Mouse (Mus musculus): ENCODE results near the gene Gm13694. TPM values are rescaled to one million over a fixed set of nuclear protein-coding genes. Genes with fewer than 3 reads are reported as not detected.
"Not testable (repeated sequence)": the region's sequence is repeated elsewhere in the genome, so short reads cannot be mapped to it uniquely, and the experiment has no call there.

The Gm13694 gene
- polyA plus RNA-seq (2012; fragmentation: generic; extraction: Trizol): not detected

GRCm38 (mm10) chr2:83978633-83979032, at the start of gene Gm13694:
Gene Gm13694, plus strand, starts transcription at chr2:83978933.
- H3K79me2 ChIP-seq (ENCODE audit: control insufficient read depth, insufficient read depth); H3K4me2 ChIP-seq (ENCODE audit: low read depth); H3K36me3 ChIP-seq (ENCODE audit: control insufficient read depth, insufficient read depth); H3ac ChIP-seq (ENCODE audit: control insufficient read depth, insufficient read length); H3K4me3 ChIP-seq; H3K27me3 ChIP-seq (ENCODE audit: control insufficient read depth, insufficient read depth, insufficient read length): not testable (repeated sequence)

- Histone ChIP-seq H3K4me3 (no peak overlapping the region), H3K27me3 (ENCODE audit: control insufficient read depth, insufficient read depth, insufficient read length) (no peaks in the 10 kb centered on the region), H3K4me2 (ENCODE audit: low read depth) (no peak overlapping the region), H3K79me2 (ENCODE audit: control insufficient read depth, insufficient read depth) (no peaks in the 10 kb centered on the region), H3ac (ENCODE audit: control insufficient read depth, insufficient read length) (no peak overlapping the region), H3K36me3 (ENCODE audit: control insufficient read depth, insufficient read depth) (no peaks in the 10 kb centered on the region)
- TF ChIP-seq TCF3 (IDR thresholded peaks at IDR 0.05; ENCODE audit: insufficient read length, low read depth): no peak
- TF ChIP-seq E2F4 (IDR thresholded peaks at IDR 0.05; ENCODE audit: insufficient read depth): no peak
- TF ChIP-seq POLR2A (IDR thresholded peaks at IDR 0.05; ENCODE audit: insufficient read length, low read depth): no peak
- TF ChIP-seq MYOD1 (IDR thresholded peaks at IDR 0.05; ENCODE audit: control insufficient read depth in 1 of 3, insufficient read length in 2 of 3, low read depth in 2 of 3): no peak
- TF ChIP-seq SRF (IDR thresholded peaks at IDR 0.05; ENCODE audit: control insufficient read depth, insufficient read length, low read depth): no peak
- no peak for TF ChIP-seq USF1 (IDR thresholded peaks at IDR 0.05; ENCODE audit: low read depth)
These were observed 49.1 kb upstream of the Gm13694 start for GRCm38 (mm10) chr2:83929478-83930088.

- no peaks in the 10 kb centered on the region for H3K27me3 ChIP-seq (ENCODE audit: control insufficient read depth, insufficient read depth, insufficient read length)
- TF ChIP-seq TCF3 (IDR thresholded peaks at IDR 0.05; ENCODE audit: insufficient read length, low read depth): no peak
- no peak for TF ChIP-seq E2F4 (IDR thresholded peaks at IDR 0.05; ENCODE audit: insufficient read depth)
- TF ChIP-seq MAX (IDR thresholded peaks at IDR 0.05; ENCODE audit: low read depth): no peak
- no peak for TF ChIP-seq POLR2AphosphoS2 (IDR thresholded peaks at IDR 0.05; ENCODE audit: insufficient read length, low read depth)
- no peak for TF ChIP-seq MYOD1 (IDR thresholded peaks at IDR 0.05; ENCODE audit: control insufficient read depth in 1 of 3, insufficient read length in 2 of 3, low read depth in 2 of 3)
- no peak for TF ChIP-seq USF1 (IDR thresholded peaks at IDR 0.05; ENCODE audit: low read depth)
- no peak for TF ChIP-seq REST (IDR thresholded peaks at IDR 0.05; ENCODE audit: insufficient read depth, insufficient read length)
- no peak for TF ChIP-seq MYOG (IDR thresholded peaks at IDR 0.05; ENCODE audit: control insufficient read depth in 1 of 3, insufficient read depth in 1 of 3, insufficient read length in 2 of 3, low read depth in 2 of 3)
- TF ChIP-seq TCF12 (IDR thresholded peaks at IDR 0.05; ENCODE audit: insufficient read depth, poor library complexity, severe bottlenecking): no peak
- TF ChIP-seq SRF (IDR thresholded peaks at IDR 0.05; ENCODE audit: control insufficient read depth, insufficient read length, low read depth): no peak
- TF ChIP-seq POLR2A (IDR thresholded peaks at IDR 0.05; ENCODE audit: insufficient read length, low read depth): no peak
- H3K79me2 ChIP-seq (ENCODE audit: control insufficient read depth, insufficient read depth): no peaks in the 10 kb centered on the region
- H3K4me3 ChIP-seq: no peak within 1 kb of the TSS
- H3K4me2 ChIP-seq (ENCODE audit: low read depth): peak within 1 kb of the TSS; percentile 50
- no peak within 1 kb of the TSS for H3ac ChIP-seq (ENCODE audit: control insufficient read depth, insufficient read length)
- H3K36me3 ChIP-seq (ENCODE audit: control insufficient read depth, insufficient read depth): no peaks in the 10 kb centered on the region
These were observed 37.8 kb upstream of the Gm13694 start, which contains the start of gene Zswim2 for GRCm38 (mm10) chr2:83940931-83941361. Gene Zswim2, minus strand, starts transcription at chr2:83941228.

GRCm38 (mm10) chr2:83941378-83941777, 37.4 kb upstream of the Gm13694 start:
- Histone ChIP-seq H3K27me3 (ENCODE audit: control insufficient read depth, insufficient read depth, insufficient read length) (no peaks in the 10 kb centered on the region), H3K79me2 (ENCODE audit: control insufficient read depth, insufficient read depth) (no peaks in the 10 kb centered on the region), H3K4me3 (no peak overlapping the region), H3K36me3 (ENCODE audit: control insufficient read depth, insufficient read depth) (no peaks in the 10 kb centered on the region), H3ac (ENCODE audit: control insufficient read depth, insufficient read length) (no peak overlapping the region), H3K4me2 (ENCODE audit: low read depth) (peak overlapping the region; percentile 50)
- TF ChIP-seq POLR2A (IDR thresholded peaks at IDR 0.05; ENCODE audit: insufficient read length, low read depth) (no peak), MYOD1 (IDR thresholded peaks at IDR 0.05; ENCODE audit: control insufficient read depth in 1 of 3, insufficient read length in 2 of 3, low read depth in 2 of 3) (no peak), MAX (IDR thresholded peaks at IDR 0.05; ENCODE audit: low read depth) (no peak), SRF (IDR thresholded peaks at IDR 0.05; ENCODE audit: control insufficient read depth, insufficient read length, low read depth) (no peak), MYOG (IDR thresholded peaks at IDR 0.05; ENCODE audit: control insufficient read depth in 1 of 3, insufficient read depth in 1 of 3, insufficient read length in 2 of 3, low read depth in 2 of 3) (no peak), TCF3 (IDR thresholded peaks at IDR 0.05; ENCODE audit: insufficient read length, low read depth) (no peak), POLR2AphosphoS2 (IDR thresholded peaks at IDR 0.05; ENCODE audit: insufficient read length, low read depth) (no peak), E2F4 (IDR thresholded peaks at IDR 0.05; ENCODE audit: insufficient read depth) (no peak), TCF12 (IDR thresholded peaks at IDR 0.05; ENCODE audit: insufficient read depth, poor library complexity, severe bottlenecking) (no peak), USF1 (IDR thresholded peaks at IDR 0.05; ENCODE audit: low read depth) (no peak), CEBPB (IDR thresholded peaks at IDR 0.05; ENCODE audit: insufficient read depth, poor library complexity, severe bottlenecking) (no peak), REST (IDR thresholded peaks at IDR 0.05; ENCODE audit: insufficient read depth, insufficient read length) (no peak)

GRCm38 (mm10) chr2:83941792-83942191, 36.9 kb upstream of the Gm13694 start:
- Histone ChIP-seq H3K27me3 (ENCODE audit: control insufficient read depth, insufficient read depth, insufficient read length) (no peaks in the 10 kb centered on the region), H3ac (ENCODE audit: control insufficient read depth, insufficient read length) (no peak overlapping the region), H3K79me2 (ENCODE audit: control insufficient read depth, insufficient read depth) (no peaks in the 10 kb centered on the region), H3K4me3 (no peak overlapping the region), H3K36me3 (ENCODE audit: control insufficient read depth, insufficient read depth) (no peaks in the 10 kb centered on the region), H3K4me2 (ENCODE audit: low read depth) (peak overlapping the region; percentile 50)
- TF ChIP-seq POLR2AphosphoS2 (IDR thresholded peaks at IDR 0.05; ENCODE audit: insufficient read length, low read depth): no peak
- TF ChIP-seq SRF (IDR thresholded peaks at IDR 0.05; ENCODE audit: control insufficient read depth, insufficient read length, low read depth): no peak
- no peak for TF ChIP-seq CEBPB (IDR thresholded peaks at IDR 0.05; ENCODE audit: insufficient read depth, poor library complexity, severe bottlenecking)
- TF ChIP-seq E2F4 (IDR thresholded peaks at IDR 0.05; ENCODE audit: insufficient read depth): no peak
- no peak for TF ChIP-seq MYOG (IDR thresholded peaks at IDR 0.05; ENCODE audit: control insufficient read depth in 1 of 3, insufficient read depth in 1 of 3, insufficient read length in 2 of 3, low read depth in 2 of 3)
- TF ChIP-seq TCF3 (IDR thresholded peaks at IDR 0.05; ENCODE audit: insufficient read length, low read depth): no peak
- no peak for TF ChIP-seq POLR2A (IDR thresholded peaks at IDR 0.05; ENCODE audit: insufficient read length, low read depth)

GRCm38 (mm10) chr2:83955393-83955792, 23.3 kb upstream of the Gm13694 start, which contains the start of gene Gm13698:
Gene Gm13698, plus strand, starts transcription at chr2:83955693.
- H3K79me2 ChIP-seq (ENCODE audit: control insufficient read depth, insufficient read depth); H3ac ChIP-seq (ENCODE audit: control insufficient read depth, insufficient read length); H3K27me3 ChIP-seq (ENCODE audit: control insufficient read depth, insufficient read depth, insufficient read length); H3K4me3 ChIP-seq; H3K36me3 ChIP-seq (ENCODE audit: control insufficient read depth, insufficient read depth); H3K4me2 ChIP-seq (ENCODE audit: low read depth): not testable (repeated sequence)

GRCm38 (mm10) chr2:83961203-83961602, 17.5 kb upstream of the Gm13694 start, which contains the start of gene Gm13693:
Gene Gm13693, plus strand, starts transcription at chr2:83961503.
- H3K4me3 ChIP-seq; H3K79me2 ChIP-seq (ENCODE audit: control insufficient read depth, insufficient read depth); H3K36me3 ChIP-seq (ENCODE audit: control insufficient read depth, insufficient read depth); H3K4me2 ChIP-seq (ENCODE audit: low read depth); H3K27me3 ChIP-seq (ENCODE audit: control insufficient read depth, insufficient read depth, insufficient read length); H3ac ChIP-seq (ENCODE audit: control insufficient read depth, insufficient read length): not testable (repeated sequence)

GRCm38 (mm10) chr2:83967013-83967412, 11.7 kb upstream of the Gm13694 start, which contains the start of gene Gm13695:
Gene Gm13695, plus strand, starts transcription at chr2:83967313.
- not testable (repeated sequence) for H3K79me2 ChIP-seq (ENCODE audit: control insufficient read depth, insufficient read depth); H3ac ChIP-seq (ENCODE audit: control insufficient read depth, insufficient read length); H3K27me3 ChIP-seq (ENCODE audit: control insufficient read depth, insufficient read depth, insufficient read length); H3K4me2 ChIP-seq (ENCODE audit: low read depth); H3K36me3 ChIP-seq (ENCODE audit: control insufficient read depth, insufficient read depth); H3K4me3 ChIP-seq
